Comparison of ENCODE assay signal across 29 mouse cellular contexts in the genomic region with DNA sequence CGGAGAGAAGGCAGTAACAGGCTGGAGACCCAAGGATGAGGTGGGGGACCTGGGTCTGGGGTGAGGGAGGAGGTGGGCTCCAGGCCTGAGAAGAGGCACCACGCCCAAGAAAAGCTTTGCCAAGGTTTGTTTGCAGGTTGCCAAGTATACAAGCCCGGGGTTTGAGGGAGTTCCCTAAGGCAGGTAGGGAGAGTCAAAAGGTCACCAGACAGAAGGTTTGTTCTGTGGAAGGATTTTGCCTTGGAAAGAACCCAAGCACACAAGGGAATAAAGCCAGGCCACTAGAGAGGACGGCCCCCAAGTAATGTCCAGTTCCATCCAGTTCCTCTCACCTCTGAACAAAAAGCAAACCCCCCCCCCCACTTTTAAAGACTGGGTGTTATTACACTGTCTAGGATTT. TPM values are rescaled to one million over a fixed set of nuclear protein-coding genes. Genes with fewer than 3 reads are reported as not detected.
DNase-seq lines count a peak whose midpoint lies in the region; TF ChIP-seq lines count a peak whose summit lies in the region.
"Had no signal": no experiment of that assay in that cellular context is flagged by ENCODE, and none has a peak within 500 bp of the region (broad histone marks: within the 10 kb centered on the region; RNA-seq: fewer than 3 reads in every experiment).

No protein-coding gene starts in this region.

- no peak for TF ChIP-seq CTCF in E14TG2a.4 (conservative IDR thresholded peaks at IDR 0.05; ENCODE audit: low read length)
- TF ChIP-seq CTCF in small intestine, adult 2 months (IDR thresholded peaks at IDR 0.05; ENCODE audit: extremely low read depth, insufficient read length, insufficient replicate concordance, low read depth, low read length): no peak

- DNase-seq in cerebellum, adult 9-10 months: peak; percentile 55
- no peak for DNase-seq in cerebellum, adult 8-10 months
- peak; percentile 54 for DNase-seq in ES-CJ7 (ENCODE audit: low read depth, low spot score)
- no peak for DNase-seq in left cerebral cortex, adult 11 months (ENCODE audit: low spot score)
- no peak for DNase-seq in left cerebral cortex, postnatal 36 days (ENCODE audit: low spot score in 2 of 2)
- DNase-seq: adrenal gland, adult 8-10 months; adrenal gland, postnatal 25 days; B cell, adult 2 months; cerebellum, adult 2 months; cerebellum, postnatal 36 days; gastrocnemius, postnatal 14 days had no signal

- WGBS in small intestine, adult 2 months: 49% methylated on average over 4 of the region's 4 CpGs

- H3K4me3 ChIP-seq in E14TG2a.4 (replicated peaks; ENCODE audit: low read length): peak overlapping the region; percentile 65
- peak overlapping the region; percentile 33 for H3K4me3 ChIP-seq in small intestine, adult 2 months (ENCODE audit: low read depth, low read length)
- H3K4me3 ChIP-seq: forebrain, embryonic 10.5 days; forebrain, embryonic 13.5 days; gastrocnemius, adult 2 months; hindbrain, embryonic 12.5 days; hindbrain, embryonic 15.5 days had no signal

- no peaks in the 10 kb centered on the region for H3K9me3 ChIP-seq in E14TG2a.4 (ENCODE audit: low read length)
- H3K9me3 ChIP-seq: forebrain, embryonic 10.5 days; forebrain, embryonic 13.5 days; hindbrain, embryonic 12.5 days; hindbrain, embryonic 15.5 days had no signal

- no peaks in the 10 kb centered on the region for H3K36me3 ChIP-seq in E14TG2a.4 (ENCODE audit: insufficient read depth, low read length)
- no peaks in the 10 kb centered on the region for H3K36me3 ChIP-seq in small intestine, adult 2 months (ENCODE audit: control insufficient read depth, insufficient read depth, low read length)

- peaks cover 61% of the 10 kb centered on the region for H3K4me1 ChIP-seq in E14TG2a.4 (replicated peaks; ENCODE audit: low read depth, low read length)
- H3K4me1 ChIP-seq in small intestine, adult 2 months (ENCODE audit: control insufficient read depth, insufficient read depth, insufficient read length, low read length): peaks cover 23% of the 10 kb centered on the region
- H3K4me1 ChIP-seq: hindbrain, embryonic 15.5 days had no signal

- intact Hi-C loops in left cerebral cortex, postnatal 36 days (cut with DNase I): no loop called here

- no peak for TF ChIP-seq POLR2A in small intestine, adult 2 months (IDR thresholded peaks at IDR 0.05; ENCODE audit: low read depth, low read length)

- H3K27me3 ChIP-seq in E14TG2a.4 (ENCODE audit: insufficient read depth, low read length): peaks cover 28% of the 10 kb centered on the region
- H3K27me3 ChIP-seq in small intestine, adult 2 months (ENCODE audit: control insufficient read depth, insufficient read depth, low read length): no peaks in the 10 kb centered on the region
- H3K27me3 ChIP-seq: CH12.LX; forebrain, embryonic 13.5 days; hindbrain, embryonic 12.5 days; hindbrain, embryonic 15.5 days had no signal

- H3K27ac ChIP-seq in small intestine, adult 2 months (ENCODE audit: insufficient read depth, low read depth, low read length): no peak overlapping the region
- H3K27ac ChIP-seq: forebrain, embryonic 10.5 days; forebrain, embryonic 13.5 days; gastrocnemius, adult 2 months; hindbrain, embryonic 12.5 days; hindbrain, embryonic 15.5 days had no signal

RNA-seq across cellular contexts. Expression of a gene that starts 10.8 kb away (rescaled TPM):
- 31.3 and 45.7 TPM in 2 replicates for polyA plus RNA-seq in small intestine, adult 2 months (2012; rRNA removed)
- 1 to 10 TPM; 3.3 to 4.0 TPM for total RNA-seq in left cerebral cortex, postnatal 36 days (2021)

RNA-seq across cellular contexts. Expression of a gene that starts 12.9 kb away (rescaled TPM):
- 27.3 and 68.2 TPM in 2 replicates for polyA plus RNA-seq in small intestine, adult 2 months (2012; rRNA removed)
- 10 to 100 TPM; 74.6 to 76.0 TPM for total RNA-seq in left cerebral cortex, postnatal 36 days (2021)

RNA-seq across cellular contexts. Expression of a gene that starts 13.1 kb away (rescaled TPM):
- polyA plus RNA-seq in small intestine, adult 2 months (2012; rRNA removed): 1.2 and 1.8 TPM in 2 replicates
- 100 to 1,000 TPM; 431 to 441 TPM for total RNA-seq in left cerebral cortex, postnatal 36 days (2021)

RNA-seq across cellular contexts. Expression of a gene that starts 25.8 kb away (rescaled TPM):
- polyA plus RNA-seq in small intestine, adult 2 months (2012; rRNA removed): 0.39 TPM in 1 of 2 replicates, not detected in the other
- total RNA-seq in left cerebral cortex, postnatal 36 days (2021): 1 to 10 TPM; 3.9 to 4.1 TPM
- total RNA-seq: hematopoietic stem cell, adult 5-6 weeks had no signal
- polyA plus RNA-seq: activated CD4-positive, CD25-positive, alpha-beta regulatory T cell, adult 4 months; brain, embryonic 14.5 days; embryonic facial prominence, embryonic 11.5 days; embryonic facial prominence, embryonic 14.5 days; forebrain, embryonic 10.5 days; forebrain, embryonic 13.5 days; forebrain, embryonic 16.5 days; heart, embryonic 11.5 days; heart, embryonic 14.5 days; heart, postnatal 0 days; hindbrain, embryonic 12.5 days; hindbrain, embryonic 15.5 days; intestine, postnatal 0 days had no signal

RNA-seq across cellular contexts. Expression of a gene that starts 34.8 kb away (rescaled TPM):
- polyA plus RNA-seq in small intestine, adult 2 months (2012; rRNA removed): 5.2 and 9.2 TPM in 2 replicates
- 10 to 100 TPM; 40.0 to 53.4 TPM for total RNA-seq in left cerebral cortex, postnatal 36 days (2021)

Comparison
In these comparisons a context has a peak if more than half of its experiments do, and no peak if none do; other contexts are left out.
1. DNase-seq: peak in cerebellum, adult 9-10 months (single experiment) and ES-CJ7 (single experiment); none in cerebellum, adult 8-10 months (single experiment), left cerebral cortex, adult 11 months (single experiment) and left cerebral cortex, postnatal 36 days (0 of 2).